Mouse (Mus musculus): ENCODE results near the gene Safb.

The Safb gene

GRCm38 (mm10) chr17:56643237-56643636 is 58.6 kb downstream of the Safb start:
- in situ Hi-C loops (cut with MseI, MboI), result no loop called here

- in situ Hi-C loops (cut with MseI, MboI), result no loop called here
These were observed 62.9 kb downstream of the Safb start for GRCm38 (mm10) chr17:56647546-56647945.

- in situ Hi-C loops (cut with MseI, MboI), result no loop called here
These were observed 67.2 kb downstream of the Safb start for GRCm38 (mm10) chr17:56651801-56652200.

GRCm38 (mm10) chr17:56654771-56655170 is 70.1 kb downstream of the Safb start:
- in situ Hi-C loops (cut with MseI, MboI), result no loop called here

GRCm38 (mm10) chr17:56655311-56655710 is 70.7 kb downstream of the Safb start:
- in situ Hi-C loops (cut with MseI, MboI), result no loop called here
